8 mouse cellular contexts compared by ENCODE assay signal in genomic region chr6:31592579-31593238, GRCm38 (mm10). TPM values are rescaled to one million over a fixed set of nuclear protein-coding genes. Genes with fewer than 3 reads are reported as not detected.
DNase-seq lines count a peak whose midpoint lies in the region; ATAC-seq and TF ChIP-seq lines count a peak whose summit lies in the region.
"Had no signal": no experiment of that assay in that cellular context is flagged by ENCODE, and none has a peak within 500 bp of the region (broad histone marks: within the 10 kb centered on the region; RNA-seq: fewer than 3 reads in every experiment).

No protein-coding gene starts in this region.

- no peaks in the 10 kb centered on the region for H3K9me3 ChIP-seq in lung, embryonic 14.5 days (ENCODE audit: low read depth, low read length)
- H3K9me3 ChIP-seq in forebrain, postnatal 0 days (ENCODE audit: low read length) = no peaks in the 10 kb centered on the region
- H3K9me3 ChIP-seq: hindbrain, embryonic 15.5 days had no signal

- WGBS in kidney, adult 2 months = 86% methylated on average over 1 of the region's 1 CpGs
- 55% methylated on average over 1 of the region's 1 CpGs for WGBS in lung, embryonic 14.5 days
- WGBS in forebrain, postnatal 0 days = 39% methylated on average over 1 of the region's 1 CpGs

- H3K27me3 ChIP-seq in kidney, adult 2 months (replicated peaks; ENCODE audit: control insufficient read depth, insufficient read depth, low read length) = no peaks in the 10 kb centered on the region
- H3K27me3 ChIP-seq in lung, embryonic 14.5 days (ENCODE audit: insufficient read depth, low read length) = no peaks in the 10 kb centered on the region
- no peaks in the 10 kb centered on the region for H3K27me3 ChIP-seq in forebrain, postnatal 0 days (ENCODE audit: insufficient read depth, low read length)
- H3K27me3 ChIP-seq: hindbrain, embryonic 15.5 days had no signal

- no peak overlapping the region for H3K4me2 ChIP-seq in lung, embryonic 14.5 days
- no peak overlapping the region for H3K4me2 ChIP-seq in forebrain, postnatal 0 days (ENCODE audit: low read depth)
- H3K4me2 ChIP-seq: hindbrain, embryonic 15.5 days had no signal

- no peaks in the 10 kb centered on the region for H3K36me3 ChIP-seq in kidney, adult 2 months (ENCODE audit: control insufficient read depth, insufficient read depth, low read length)
- H3K36me3 ChIP-seq in lung, embryonic 14.5 days (ENCODE audit: insufficient read depth) = no peaks in the 10 kb centered on the region
- no peaks in the 10 kb centered on the region for H3K36me3 ChIP-seq in forebrain, postnatal 0 days (ENCODE audit: insufficient read depth)
- H3K36me3 ChIP-seq: hindbrain, embryonic 15.5 days had no signal

- H3K27ac ChIP-seq in kidney, adult 2 months (ENCODE audit: insufficient read depth, low read depth, low read length) = peak overlapping the region; percentile 93
- peak overlapping the region; percentile 61 for H3K27ac ChIP-seq in lung, embryonic 14.5 days (ENCODE audit: low read depth)
- no peak overlapping the region for H3K27ac ChIP-seq in forebrain, postnatal 0 days (ENCODE audit: low read depth, low read length)
- H3K27ac ChIP-seq: hindbrain, embryonic 15.5 days had no signal

- ATAC-seq in common myeloid progenitor, adult 5-6 weeks (replicated peaks; ENCODE audit: low read depth, poor library complexity, severe bottlenecking) = 0 out of 2 replicates have a peak, but pooled peaks have one; percentile 29
- peak; percentile 36; the same call in 1 of the 2 replicates for ATAC-seq in lung, embryonic 14.5 days (ENCODE audit: insufficient read depth)
- ATAC-seq in forebrain, postnatal 0 days = no peak

- TF ChIP-seq CTCF in kidney, adult 2 months (conservative IDR thresholded peaks at IDR 0.05; ENCODE audit: insufficient read depth, insufficient read length, low read depth, low read length) = no peak
- TF ChIP-seq CTCF in lung, embryonic 14.5 days (IDR thresholded peaks at IDR 0.05; ENCODE audit: low read depth) = no peak
- TF ChIP-seq CTCF in forebrain, postnatal 0 days (IDR thresholded peaks at IDR 0.05; ENCODE audit: low read depth) = no peak

- peaks cover 5% of the 10 kb centered on the region for H3K4me1 ChIP-seq in kidney, adult 2 months (ENCODE audit: control insufficient read depth, insufficient read depth, low read length)
- peaks cover 26% of the 10 kb centered on the region for H3K4me1 ChIP-seq in lung, embryonic 14.5 days (ENCODE audit: insufficient read depth)
- H3K4me1 ChIP-seq in forebrain, postnatal 0 days (ENCODE audit: insufficient read depth) = peaks cover 11% of the 10 kb centered on the region

- DNase-seq in MEL-GATA-1-ER (ENCODE audit: extremely low read depth, low read depth) = peak; percentile 63
- peak; percentile 85 for DNase-seq in kidney, adult 2 months
- peak; percentile 69 for DNase-seq in lung, embryonic 14.5 days
- no peak for DNase-seq in cerebellum, adult 8-10 months
- no peak for DNase-seq in forebrain, postnatal 0 days
- DNase-seq in urinary bladder, postnatal 14 days (ENCODE audit: low spot score) = no peak

- no peak overlapping the region for H3K4me3 ChIP-seq in kidney, adult 2 months (ENCODE audit: insufficient read depth, low read depth, low read length)
- no peak overlapping the region for H3K4me3 ChIP-seq in lung, embryonic 14.5 days (ENCODE audit: low read depth, low read length)
- no peak overlapping the region for H3K4me3 ChIP-seq in forebrain, postnatal 0 days (ENCODE audit: low read depth, low read length)
- H3K4me3 ChIP-seq: hindbrain, embryonic 15.5 days had no signal

- H3K9ac ChIP-seq in lung, embryonic 14.5 days = no peak overlapping the region
- H3K9ac ChIP-seq in forebrain, postnatal 0 days = no peak overlapping the region
- H3K9ac ChIP-seq: hindbrain, embryonic 15.5 days had no signal

- no peak for TF ChIP-seq POLR2A in kidney, adult 2 months (IDR thresholded peaks at IDR 0.05; ENCODE audit: low read depth, low read length)

RNA-seq across cellular contexts. Expression of gene Podxl, which starts 28.9 kb away (rescaled TPM):
- total RNA-seq in common myeloid progenitor, adult 5-6 weeks (2017) = 0.55 and 0.82 TPM in 2 replicates
- polyA plus RNA-seq in kidney, adult 2 months (2012; rRNA removed) = 137 and 149 TPM in 2 replicates
- 28.9 and 29.7 TPM in 2 replicates for polyA plus RNA-seq in lung, embryonic 14.5 days (2014; fragmentation: Nextera tagmentation; extraction: Ambion mirVana)
- total RNA-seq in forebrain, postnatal 0 days (2014; rRNA removed) = 14.9 and 18.7 TPM in 2 replicates
- polyA plus RNA-seq in forebrain, postnatal 0 days (2015; fragmentation: Nextera tagmentation; extraction: Ambion mirVana) = 7.2 and 8.9 TPM in 2 replicates

Comparison
In these comparisons a context has a peak if more than half of its experiments do, and no peak if none do; other contexts are left out.
1. DNase-seq: peak in MEL-GATA-1-ER (single experiment), kidney, adult 2 months (single experiment) and lung, embryonic 14.5 days (single experiment); none in cerebellum, adult 8-10 months (single experiment), forebrain, postnatal 0 days (single experiment) and urinary bladder, postnatal 14 days (single experiment).